Mouse (Mus musculus) liver, embryonic 14.5 days (tissue): Measurements from ENCODE around the gene Cyp1a1. TPM values are rescaled to one million over a fixed set of nuclear protein-coding genes. Genes with fewer than 3 reads are reported as not detected.

Experiments
- ATAC-seq: fragments of 200-750 bp; cut with Nextera tagmentation; 2 replicates; pipeline ENCODE4 v1.8.0; 2017; ENCODE audit warnings: moderate number of reproducible peaks, mild to moderate bottlenecking, moderate library complexity; ENCODE audit not compliant: insufficient read depth
- DNase-seq, 3 experiments: peaks; one replicate each; pipeline ENCODE4 v3.0.0-alpha.2; 2012 to 2013; ENCODE audit warnings: low read depth in 3 of 3, low spot score in 3 of 3
- H3K27ac ChIP-seq: fragments of 300-500 bp; sonication (generic); 2 replicates; pipeline ENCODE4 v1.5.1; 2014; ENCODE audit warnings: moderate library complexity, mild to moderate bottlenecking, control low read depth, inconsistent platforms
- H3K27me3 ChIP-seq: fragments of 300-500 bp; sonication (generic); 2 replicates; pipeline ENCODE4 v1.6.1; 2014; ENCODE audit warnings: mild to moderate bottlenecking, low read length, moderate library complexity; ENCODE audit not compliant: control insufficient read depth, insufficient read depth
- H3K36me3 ChIP-seq: fragments of 300-500 bp; sonication (generic); replicated peaks from 2 replicates; pipeline ENCODE4 v1.6.1; 2014; ENCODE audit warnings: low read depth; ENCODE audit not compliant: control insufficient read depth, insufficient read depth
- H3K4me1 ChIP-seq, 2 experiments: fragments of 200-500 bp in 1 of 2; fragments of 300-500 bp in 1 of 2; sonication (generic) in 1 of 2; replicated peaks; 2 replicates each; pipeline ENCODE4 v1.6.1; 2012 to 2014; ENCODE audit warnings: antibody characterized with exemption in 1 of 2, inconsistent platforms in 1 of 2, low read length in 1 of 2; ENCODE audit not compliant: control insufficient read depth in 2 of 2, insufficient read depth in 2 of 2
- H3K4me2 ChIP-seq: fragments of 300-500 bp; sonication (generic); 2 replicates; pipeline ENCODE4 v1.6.1; 2014; ENCODE audit warnings: low read depth, mild to moderate bottlenecking, control low read depth, moderate library complexity
- H3K4me3 ChIP-seq, 2 experiments: fragments of 200-500 bp in 1 of 2; fragments of 300-500 bp in 1 of 2; sonication (generic) in 1 of 2; 2 replicates each; pipeline ENCODE4 v1.5.1; 2012 to 2014; ENCODE audit warnings: low read depth in 2 of 2, low read length in 2 of 2, mild to moderate bottlenecking in 2 of 2, control low read depth in 1 of 2, inconsistent platforms in 1 of 2, moderate library complexity in 1 of 2; ENCODE audit not compliant: insufficient read depth in 1 of 2
- H3K9ac ChIP-seq: fragments of 300-500 bp; sonication (generic); replicated peaks from 2 replicates; pipeline ENCODE4 v1.6.1; 2014; ENCODE audit warnings: mild to moderate bottlenecking, control low read depth, moderate library complexity
- H3K9me3 ChIP-seq: fragments of 300-500 bp; sonication (generic); 2 replicates; pipeline ENCODE4 v1.6.1; 2016; ENCODE audit warnings: low read length, mixed read lengths; ENCODE audit not compliant: control insufficient read depth
- CTCF ChIP-seq: IDR thresholded peaks from 2 replicates; pipeline ENCODE4 v1.5.1; 2016; ENCODE audit warnings: antibody characterized with exemption, low read depth, control low read depth
- EP300 ChIP-seq: IDR thresholded peaks from 2 replicates; pipeline ENCODE4 v1.6.1; 2016; ENCODE audit warnings: antibody characterized with exemption, low read depth
- WGBS: fragments of 180-500 bp; shearing (Covaris S2); extraction: QIAGEN DNeasy Blood & Tissue Kit; methylation state at CpG from one replicate; pipeline ENCODE4 v1.1.7; 2014; ENCODE audit not compliant: insufficient replicate concordance; 5-methylcytosine and 5-hydroxymethylcytosine counted together
- polyA plus RNA-seq, 2 experiments: library from polyadenylated mRNA; depleted of rRNA in 1 of 2; stranded (reverse) in 1 of 2; unstranded in 1 of 2; fragments of >200 nt; fragmentation: Nextera tagmentation in 1 of 2; extraction: Ambion mirVana in 1 of 2; gene quantifications; 2 replicates each; pipeline versions ENCODE4 v1.2.1 to v1.2.3; 2012 to 2014

The Cyp1a1 gene
- polyA plus RNA-seq, 2 experiments: 0.13 TPM; not detected in 1

- Histone ChIP-seq H3K4me2 (peak overlapping the region; percentile 44), H3K36me3 (no peaks in the 10 kb centered on the region), H3K9ac (no peak overlapping the region), H3K4me1 (peaks cover 8 to 19% of the 10 kb centered on the region in 2 experiments), H3K4me3 (no peak overlapping the region), H3K9me3 (no peaks in the 10 kb centered on the region), H3K27me3 (no peaks in the 10 kb centered on the region), H3K27ac (no peak overlapping the region)
- no peak for TF ChIP-seq EP300
- peak; percentile 95 for TF ChIP-seq CTCF
- DNase-seq (peak; percentile 85 to 90 (median 88)), ATAC-seq (peak; percentile 59)
- 3% methylated on average over 11 of the region's 11 CpGs for WGBS
Measured at GRCm38 (mm10) chr9:57655749-57656148, 32.0 kb upstream of the Cyp1a1 start.

- no peaks in the 10 kb centered on the region for H3K9me3 ChIP-seq
- no peak overlapping the region for H3K27ac ChIP-seq
- no peaks in the 10 kb centered on the region for H3K27me3 ChIP-seq
- no peak overlapping the region for H3K4me3 ChIP-seq
- H3K9ac ChIP-seq: no peak overlapping the region
- no peaks in the 10 kb centered on the region for H3K36me3 ChIP-seq
- no peak for ATAC-seq
- peaks cover 10 to 22% of the 10 kb centered on the region in 2 experiments for H3K4me1 ChIP-seq
- no peak for DNase-seq
- WGBS: 78% methylated on average over 19 of the region's 19 CpGs
- no peak for TF ChIP-seq EP300
- TF ChIP-seq CTCF: no peak
- no peak overlapping the region for H3K4me2 ChIP-seq
Measured at GRCm38 (mm10) chr9:57656631-57657350, 30.9 kb upstream of the Cyp1a1 start.

GRCm38 (mm10) chr9:57657843-57658242, 29.9 kb upstream of the Cyp1a1 start:
- Histone ChIP-seq H3K36me3 (no peaks in the 10 kb centered on the region), H3K4me3 (no peak overlapping the region), H3K9me3 (no peaks in the 10 kb centered on the region), H3K4me2 (no peak overlapping the region), H3K4me1 (peaks cover 10 to 22% of the 10 kb centered on the region in 2 experiments), H3K27me3 (no peaks in the 10 kb centered on the region), H3K9ac (no peak overlapping the region), H3K27ac (no peak overlapping the region)
- no peak for ATAC-seq
- WGBS: 43% methylated on average over 4 of the region's 4 CpGs
- no peak for DNase-seq
- TF ChIP-seq EP300 (no peak), CTCF (peak; percentile 32; the same call in 1 of the 2 replicates)

GRCm38 (mm10) chr9:57658970-57659369, 28.8 kb upstream of the Cyp1a1 start:
- no peak overlapping the region for H3K9ac ChIP-seq
- peaks cover 10 to 22% of the 10 kb centered on the region in 2 experiments for H3K4me1 ChIP-seq
- TF ChIP-seq CTCF: peak; percentile 51
- no peak for TF ChIP-seq EP300
- ATAC-seq (no peak), DNase-seq (no peak)
- no peaks in the 10 kb centered on the region for H3K27me3 ChIP-seq
- no peak overlapping the region for H3K27ac ChIP-seq
- H3K4me3 ChIP-seq: no peak overlapping the region
- H3K9me3 ChIP-seq: no peaks in the 10 kb centered on the region
- WGBS: 72% methylated on average over 4 of the region's 4 CpGs
- no peaks in the 10 kb centered on the region for H3K36me3 ChIP-seq
- H3K4me2 ChIP-seq: no peak overlapping the region

GRCm38 (mm10) chr9:57659774-57660173, 28.0 kb upstream of the Cyp1a1 start:
- H3K27me3 ChIP-seq: no peaks in the 10 kb centered on the region
- DNase-seq (peak; percentile 60 to 79 (median 66)), ATAC-seq (peak; percentile 64; the same call in 1 of the 2 replicates)
- TF ChIP-seq CTCF (peak; percentile 90), EP300 (no peak)
- peaks cover 10 to 22% of the 10 kb centered on the region in 2 experiments for H3K4me1 ChIP-seq
- H3K4me3 ChIP-seq: no peak overlapping the region
- no peak overlapping the region for H3K9ac ChIP-seq
- no peak overlapping the region for H3K4me2 ChIP-seq
- no peaks in the 10 kb centered on the region for H3K9me3 ChIP-seq
- no peak overlapping the region for H3K27ac ChIP-seq
- 19% methylated on average over 4 of the region's 4 CpGs for WGBS
- no peaks in the 10 kb centered on the region for H3K36me3 ChIP-seq
